Mouse (Mus musculus): Measurements from ENCODE around the gene Cntnap5c. TPM values are rescaled to one million over a fixed set of nuclear protein-coding genes. Genes with fewer than 3 reads are reported as not detected.
A peak's percentile ranks its signal among the peaks of the same experiment; 100 is the strongest.

Cntnap5c gene
- polyA plus RNA-seq (2012; rRNA removed) (not detected in 2 replicates), polyA plus RNA-seq (2014; fragmentation: Nextera tagmentation; extraction: Ambion mirVana) (not detected in 2 replicates)

DNA sequence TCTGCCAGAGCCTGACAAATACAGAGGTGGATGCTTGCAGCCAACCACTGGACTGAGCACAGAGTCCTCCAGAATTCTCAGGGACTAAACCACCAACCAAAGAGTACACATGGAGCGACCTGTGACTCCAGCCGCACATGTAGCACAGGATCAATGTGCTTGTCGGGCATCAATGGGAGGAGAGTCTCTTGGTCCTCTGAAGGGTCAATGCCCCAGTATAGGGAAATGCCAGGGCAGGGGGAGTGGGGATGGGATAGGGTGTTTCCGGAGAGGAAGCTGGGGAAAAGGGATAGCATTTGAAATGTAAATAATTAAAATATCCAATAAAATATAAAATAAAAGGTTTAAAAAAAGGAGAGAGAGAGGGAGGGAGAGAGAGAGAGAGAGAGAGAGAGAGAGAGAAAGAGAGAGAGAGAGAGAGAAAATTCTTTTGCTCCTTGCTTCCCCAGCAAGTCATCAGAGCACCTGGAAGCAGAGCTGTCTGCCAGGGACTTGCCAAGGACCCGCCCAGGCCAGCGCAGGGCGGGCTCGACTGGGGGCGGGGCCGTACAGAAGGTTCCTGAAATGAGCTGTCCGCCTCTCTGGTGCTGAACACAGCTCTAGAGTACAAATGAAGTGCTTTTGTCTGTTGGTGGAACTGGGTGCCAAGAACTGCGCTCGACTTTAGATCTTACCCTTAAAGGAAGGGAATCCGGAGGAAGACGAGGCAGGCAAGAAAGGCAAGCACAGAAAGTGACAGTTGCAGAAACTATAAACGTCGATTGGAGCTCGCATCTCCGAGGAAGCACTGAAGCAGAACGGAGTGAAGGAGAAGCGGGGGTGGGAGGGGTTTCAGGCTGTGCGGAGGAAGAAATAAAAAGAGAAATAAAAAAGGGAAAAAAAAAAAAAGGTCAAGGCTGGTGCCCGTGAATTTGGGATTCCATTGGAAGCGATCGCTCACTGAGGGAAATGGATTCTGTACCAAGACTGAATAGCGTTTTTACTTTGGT lies at the start of gene Cntnap5c:
TSS of gene Cntnap5c (plus strand) at position 949 of the 989 bp plus-strand sequence.
- 18% methylated on average over 26 of the region's 26 CpGs for WGBS
- Histone ChIP-seq H3K27ac (replicated peaks; ENCODE audit: low read depth, low read length) (no peak within 1 kb of the TSS), H3K4me2 (replicated peaks; ENCODE audit: low read depth, low read length, severe bottlenecking) (no peak within 1 kb of the TSS), H3K4me1 (ENCODE audit: control insufficient read depth, insufficient read depth, low read length) (no peaks in the 10 kb centered on the region), H3K9ac (ENCODE audit: low read depth, low read length, severe bottlenecking) (no peak within 1 kb of the TSS), H3K4me3 (replicated peaks; ENCODE audit: low read length) (no peak within 1 kb of the TSS), H3K9me3 (ENCODE audit: control insufficient read depth, low read length) (no peaks in the 10 kb centered on the region), H3K27me3 (ENCODE audit: control insufficient read depth, insufficient read depth, low read length) (no peaks in the 10 kb centered on the region), H3K36me3 (ENCODE audit: control insufficient read depth, insufficient read depth, low read length) (no peaks in the 10 kb centered on the region)
- no peak for ATAC-seq (ENCODE audit: low FRiP score, low read depth)
- peak; percentile 74 for DNase-seq (ENCODE audit: low spot score)
- no peak for TF ChIP-seq POLR2A (IDR thresholded peaks at IDR 0.05; ENCODE audit: borderline replicate concordance, extremely low read depth, insufficient read depth, insufficient read length)

DNA sequence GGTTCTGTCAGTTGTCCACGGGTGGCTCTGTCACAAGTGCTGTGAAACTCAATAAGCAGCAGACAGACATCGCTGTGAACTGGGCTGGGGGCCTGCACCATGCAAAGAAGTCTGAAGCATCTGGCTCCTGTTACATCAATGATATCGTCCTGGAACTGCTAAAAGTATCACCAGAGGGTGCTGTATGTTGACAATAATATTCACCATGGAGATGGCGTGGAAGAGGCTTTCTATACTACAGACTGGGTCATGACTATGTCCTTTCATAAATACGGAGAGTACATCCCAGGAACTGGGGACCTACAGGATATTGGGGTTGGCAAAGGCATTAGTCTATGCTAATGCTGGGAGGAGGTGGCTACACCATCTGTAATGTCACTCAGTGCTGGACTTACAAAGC lies 27.3 kb upstream of the Cntnap5c start, which contains the start of gene Gm21834:
TSS of gene Gm21834 (minus strand) at position 101 of the 400 bp plus-strand sequence.
- H3K27ac ChIP-seq (replicated peaks; ENCODE audit: low read depth, low read length), result no peak within 1 kb of the TSS
- ATAC-seq (ENCODE audit: low FRiP score, low read depth), result no peak

DNA sequence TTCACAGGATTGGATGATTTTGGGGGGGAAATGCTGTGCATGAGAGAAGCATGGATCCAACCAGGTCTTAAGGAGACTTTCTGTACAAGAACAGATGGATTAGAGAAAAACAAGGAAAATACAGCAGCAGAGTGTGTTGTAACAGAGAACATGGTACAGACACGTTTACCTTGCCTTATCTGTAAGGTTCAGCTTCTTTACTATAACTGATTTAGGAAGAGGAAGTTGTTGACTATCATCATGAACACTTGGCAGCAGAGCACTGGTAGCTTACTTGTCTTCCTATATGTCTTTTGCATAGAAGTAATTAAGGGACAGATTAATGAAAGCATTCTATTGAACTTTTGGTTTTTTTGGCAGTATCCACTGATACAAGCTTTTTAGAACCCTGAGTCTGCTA lies 11.3 kb upstream of the Cntnap5c start:
- no peak overlapping the region for H3K4me2 ChIP-seq (replicated peaks; ENCODE audit: low read depth, low read length, severe bottlenecking)
- H3K4me1 ChIP-seq (ENCODE audit: control insufficient read depth, insufficient read depth, low read length), result no peaks in the 10 kb centered on the region
- no peak overlapping the region for H3K27ac ChIP-seq (replicated peaks; ENCODE audit: low read depth, low read length)
- no peaks in the 10 kb centered on the region for H3K9me3 ChIP-seq (ENCODE audit: control insufficient read depth, low read length)
- DNase-seq (ENCODE audit: low spot score), result no peak
- no peak overlapping the region for H3K9ac ChIP-seq (ENCODE audit: low read depth, low read length, severe bottlenecking)
- WGBS, result 66% methylated on average over 1 of the region's 1 CpGs
- TF ChIP-seq POLR2A (IDR thresholded peaks at IDR 0.05; ENCODE audit: borderline replicate concordance, extremely low read depth, insufficient read depth, insufficient read length), result no peak
- H3K27me3 ChIP-seq (ENCODE audit: control insufficient read depth, insufficient read depth, low read length), result no peaks in the 10 kb centered on the region
- H3K36me3 ChIP-seq (ENCODE audit: control insufficient read depth, insufficient read depth, low read length), result no peaks in the 10 kb centered on the region
- ATAC-seq (ENCODE audit: low FRiP score, low read depth), result no peak
- H3K4me3 ChIP-seq (replicated peaks; ENCODE audit: low read length), result no peak overlapping the region

More for the DNA sequence above, 27.3 kb upstream of the Cntnap5c start, which contains the start of gene Gm21834:
- H3K9me3 ChIP-seq (ENCODE audit: control insufficient read depth, low read length), result no peaks in the 10 kb centered on the region
- no peaks in the 10 kb centered on the region for H3K36me3 ChIP-seq (ENCODE audit: control insufficient read depth, insufficient read depth, low read length)
- TF ChIP-seq POLR2A (IDR thresholded peaks at IDR 0.05; ENCODE audit: borderline replicate concordance, extremely low read depth, insufficient read depth, insufficient read length), result no peak
- H3K9ac ChIP-seq (ENCODE audit: low read depth, low read length, severe bottlenecking), result no peak within 1 kb of the TSS
- DNase-seq (ENCODE audit: low spot score), result no peak
- no peak within 1 kb of the TSS for H3K4me2 ChIP-seq (replicated peaks; ENCODE audit: low read depth, low read length, severe bottlenecking)
- H3K27me3 ChIP-seq (ENCODE audit: control insufficient read depth, insufficient read depth, low read length), result no peaks in the 10 kb centered on the region
- 79% methylated on average over 5 of the region's 5 CpGs for WGBS
- H3K4me1 ChIP-seq (ENCODE audit: control insufficient read depth, insufficient read depth, low read length), result no peaks in the 10 kb centered on the region
- no peak within 1 kb of the TSS for H3K4me3 ChIP-seq (replicated peaks; ENCODE audit: low read length)

DNA sequence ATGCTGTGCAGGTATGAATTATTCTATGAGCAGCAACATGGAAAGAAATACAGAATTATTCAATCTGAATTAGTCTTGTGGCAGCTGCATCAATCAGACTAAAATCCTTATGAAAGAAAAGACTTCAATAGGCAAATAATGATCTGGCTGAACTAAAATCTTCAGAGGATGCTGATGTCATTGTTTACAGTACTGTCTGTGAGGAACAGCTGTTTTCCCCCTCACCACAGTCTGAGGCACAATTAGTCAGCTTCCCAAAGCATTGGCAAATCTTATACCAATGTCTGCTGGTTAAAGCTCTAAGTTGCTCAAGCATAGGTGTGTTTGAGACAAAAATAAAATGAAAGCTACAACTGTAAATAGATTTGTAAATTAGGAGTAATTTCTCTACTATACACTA lies 2.1 kb upstream of the Cntnap5c start:
- H3K9ac ChIP-seq (ENCODE audit: low read depth, low read length, severe bottlenecking), result no peak overlapping the region
- no peaks in the 10 kb centered on the region for H3K27me3 ChIP-seq (ENCODE audit: control insufficient read depth, insufficient read depth, low read length)
- H3K36me3 ChIP-seq (ENCODE audit: control insufficient read depth, insufficient read depth, low read length), result no peaks in the 10 kb centered on the region
- H3K4me1 ChIP-seq (ENCODE audit: control insufficient read depth, insufficient read depth, low read length), result no peaks in the 10 kb centered on the region
- no peak overlapping the region for H3K4me2 ChIP-seq (replicated peaks; ENCODE audit: low read depth, low read length, severe bottlenecking)
- no peaks in the 10 kb centered on the region for H3K9me3 ChIP-seq (ENCODE audit: control insufficient read depth, low read length)
- TF ChIP-seq POLR2A (IDR thresholded peaks at IDR 0.05; ENCODE audit: borderline replicate concordance, extremely low read depth, insufficient read depth, insufficient read length), result no peak
- H3K4me3 ChIP-seq (replicated peaks; ENCODE audit: low read length), result no peak overlapping the region
- H3K27ac ChIP-seq (replicated peaks; ENCODE audit: low read depth, low read length), result no peak overlapping the region
- ATAC-seq (ENCODE audit: low FRiP score, low read depth), result no peak
- DNase-seq (ENCODE audit: low spot score), result no peak

DNA sequence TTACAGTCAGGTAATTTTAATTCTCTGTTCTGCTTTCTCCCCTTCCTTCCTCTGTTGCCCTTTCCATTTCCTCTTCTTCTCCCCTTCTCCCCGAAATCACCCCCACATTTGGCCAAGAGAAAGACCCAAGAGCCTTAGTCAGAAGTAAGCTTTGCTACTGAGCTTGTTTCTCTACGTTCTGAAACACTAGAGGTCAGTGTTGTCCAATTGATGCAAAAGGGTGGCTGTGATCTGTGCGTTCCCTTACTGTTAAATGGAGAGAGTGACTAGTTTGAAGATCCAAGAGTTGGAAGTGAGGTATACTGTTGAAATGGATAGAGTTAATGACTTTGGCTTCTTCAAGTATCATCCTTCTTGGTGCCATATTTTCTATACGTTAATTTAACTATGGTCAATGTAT lies 1.5 kb downstream of the Cntnap5c start:
- Histone ChIP-seq H3K36me3 (ENCODE audit: control insufficient read depth, insufficient read depth, low read length) (no peaks in the 10 kb centered on the region), H3K4me3 (replicated peaks; ENCODE audit: low read length) (no peak overlapping the region), H3K9me3 (ENCODE audit: control insufficient read depth, low read length) (no peaks in the 10 kb centered on the region), H3K4me1 (ENCODE audit: control insufficient read depth, insufficient read depth, low read length) (no peaks in the 10 kb centered on the region), H3K27me3 (ENCODE audit: control insufficient read depth, insufficient read depth, low read length) (no peaks in the 10 kb centered on the region), H3K9ac (ENCODE audit: low read depth, low read length, severe bottlenecking) (no peak overlapping the region), H3K4me2 (replicated peaks; ENCODE audit: low read depth, low read length, severe bottlenecking) (no peak overlapping the region), H3K27ac (replicated peaks; ENCODE audit: low read depth, low read length) (no peak overlapping the region)
- WGBS, result 10% methylated on average over 4 of the region's 4 CpGs
- DNase-seq (ENCODE audit: low spot score), result no peak
- ATAC-seq (ENCODE audit: low FRiP score, low read depth), result no peak
- TF ChIP-seq POLR2A (IDR thresholded peaks at IDR 0.05; ENCODE audit: borderline replicate concordance, extremely low read depth, insufficient read depth, insufficient read length), result no peak
